Mouse (Mus musculus) lung, embryonic 16.5 days (tissue): ENCODE data around the gene Olfr360. TPM values are rescaled to one million over a fixed set of nuclear protein-coding genes. Genes with fewer than 3 reads are reported as not detected.
"Not testable (repeated sequence)": the region's sequence is repeated elsewhere in the genome, so short reads cannot be mapped to it uniquely, and the experiment has no call there.

ENCODE experiments used
- ATAC-seq: fragments of 200-750 bp; cut with Nextera tagmentation; 2 replicates; pipeline ENCODE4 v1.8.0; 2017; ENCODE audit warnings: low read depth, mild to moderate bottlenecking, moderate library complexity
- H3K27ac ChIP-seq: fragments of 300-500 bp; sonication (generic); 2 replicates; pipeline ENCODE4 v1.5.1; 2014; ENCODE audit warnings: mild to moderate bottlenecking, control low read depth, low read length
- H3K27me3 ChIP-seq: fragments of 300-500 bp; sonication (generic); 2 replicates; pipeline ENCODE4 v1.6.1; 2014; ENCODE audit warnings: low read depth, low read length, mixed read lengths; ENCODE audit not compliant: control insufficient read depth, insufficient read depth
- H3K36me3 ChIP-seq: fragments of 300-500 bp; sonication (generic); 2 replicates; pipeline ENCODE4 v1.6.1; 2014; ENCODE audit warnings: low read length; ENCODE audit not compliant: control insufficient read depth, insufficient read depth
- H3K4me1 ChIP-seq: fragments of 300-500 bp; sonication (generic); replicated peaks from 2 replicates; pipeline ENCODE4 v1.6.1; 2014; ENCODE audit warnings: low read length, mixed read lengths; ENCODE audit not compliant: control insufficient read depth, insufficient read depth
- H3K4me2 ChIP-seq: fragments of 300-500 bp; sonication (generic); 2 replicates; pipeline ENCODE4 v1.6.1; 2014; ENCODE audit warnings: low read depth, low read length, control low read depth
- H3K4me3 ChIP-seq: fragments of 300-500 bp; sonication (generic); 2 replicates; pipeline ENCODE4 v1.5.1; 2014; ENCODE audit warnings: mild to moderate bottlenecking, low read length, control low read depth
- H3K9ac ChIP-seq: fragments of 300-500 bp; sonication (generic); 2 replicates; pipeline ENCODE4 v1.6.1; 2014; ENCODE audit warnings: low read length, control low read depth
- H3K9me3 ChIP-seq: fragments of 300-500 bp; sonication (generic); 2 replicates; pipeline ENCODE4 v1.6.1; 2016; ENCODE audit warnings: low read length; ENCODE audit not compliant: control insufficient read depth
- WGBS: fragments of 180-500 bp; shearing (Covaris S2); extraction: QIAGEN DNeasy Blood & Tissue Kit; methylation state at CpG from one replicate; pipeline ENCODE4 v1.1.7; 2014; 5-methylcytosine and 5-hydroxymethylcytosine counted together
- polyA plus RNA-seq: library from polyadenylated mRNA; unstranded; fragments of >200 nt; fragmentation: Nextera tagmentation; extraction: Ambion mirVana; gene quantifications from 2 replicates; pipeline ENCODE4 v1.2.1, GENCODE M21; 2015

Olfr360 gene
- not detected in 2 replicates for polyA plus RNA-seq

GRCm38 (mm10) chr2:37065446-37065845 is at the start of gene Olfr360:
Gene Olfr360, plus strand, starts transcription at chr2:37065746.
- no peak within 1 kb of the TSS for H3K27ac ChIP-seq
- no peak for ATAC-seq
- no peaks in the 10 kb centered on the region for H3K36me3 ChIP-seq
- H3K4me3 ChIP-seq, result no peak within 1 kb of the TSS
- H3K4me1 ChIP-seq, result no peaks in the 10 kb centered on the region
- no peaks in the 10 kb centered on the region for H3K9me3 ChIP-seq
- H3K4me2 ChIP-seq, result no peak within 1 kb of the TSS
- H3K9ac ChIP-seq, result no peak within 1 kb of the TSS
- no peaks in the 10 kb centered on the region for H3K27me3 ChIP-seq

- not testable (repeated sequence) for H3K4me2 ChIP-seq, ATAC-seq, H3K36me3 ChIP-seq, H3K4me1 ChIP-seq, H3K9ac ChIP-seq, H3K27me3 ChIP-seq, H3K27ac ChIP-seq, H3K9me3 ChIP-seq, H3K4me3 ChIP-seq
- WGBS, result 38% methylated on average over 1 of the region's 1 CpGs
Measured at GRCm38 (mm10) chr2:37089190-37089589, 23.6 kb downstream of the Olfr360 start, which contains the start of gene Olfr361. Gene Olfr361, minus strand, starts transcription at chr2:37089290.

- Histone ChIP-seq H3K9ac (no peak within 1 kb of the TSS), H3K36me3 (no peaks in the 10 kb centered on the region), H3K4me1 (no peaks in the 10 kb centered on the region), H3K4me3 (no peak within 1 kb of the TSS), H3K27me3 (no peaks in the 10 kb centered on the region), H3K4me2 (no peak within 1 kb of the TSS), H3K9me3 (peaks cover 6% of the 10 kb centered on the region; the same call in 1 of the 2 replicates), H3K27ac (no peak within 1 kb of the TSS)
- ATAC-seq, result no peak
- WGBS, result 89% methylated on average over 1 of the region's 1 CpGs
Measured at GRCm38 (mm10) chr2:37117810-37118209, 52.3 kb downstream of the Olfr360 start, which contains the start of gene Olfr362. Gene Olfr362, minus strand, starts transcription at chr2:37117910.

Other genes starting within 250 kb of the Olfr360 start
- not detected in 2 replicates for gene Olfr3, start 248.7 kb upstream of the Olfr360 start, polyA plus RNA-seq
- not detected in 2 replicates for gene Olfr350, start 219.4 kb upstream of the Olfr360 start, polyA plus RNA-seq
- gene Olfr351, start 203.1 kb upstream of the Olfr360 start, polyA plus RNA-seq, result not detected in 2 replicates
- gene Olfr352, start 197.3 kb upstream of the Olfr360 start, polyA plus RNA-seq, result not detected in 2 replicates
- gene Olfr353, start 172.8 kb upstream of the Olfr360 start, polyA plus RNA-seq, result not detected in 2 replicates
- gene Olfr354, start 160.1 kb upstream of the Olfr360 start, polyA plus RNA-seq, result not detected in 2 replicates
- gene Olfr355, start 136.8 kb upstream of the Olfr360 start, polyA plus RNA-seq, result not detected in 2 replicates
- gene Olfr356, start 128.6 kb upstream of the Olfr360 start, polyA plus RNA-seq, result not detected in 2 replicates
- not detected in 2 replicates for gene Olfr357, start 71.9 kb upstream of the Olfr360 start, polyA plus RNA-seq
- gene Olfr358, start 56.4 kb upstream of the Olfr360 start, polyA plus RNA-seq, result not detected in 2 replicates
- gene Olfr361, start 23.5 kb downstream of the Olfr360 start, polyA plus RNA-seq, result not detected in 2 replicates
- gene Olfr362, start 52.2 kb downstream of the Olfr360 start, polyA plus RNA-seq, result not detected in 2 replicates
- not detected in 2 replicates for gene Olfr364-ps1, start 73.6 kb downstream of the Olfr360 start, polyA plus RNA-seq
- gene Olfr365, start 122.5 kb downstream of the Olfr360 start, polyA plus RNA-seq, result not detected in 2 replicates
- not detected in 2 replicates for gene Olfr366, start 145.8 kb downstream of the Olfr360 start, polyA plus RNA-seq